Mouse (Mus musculus) liver, embryonic 12.5 days (tissue): ENCODE data around the gene Raver2. TPM values are rescaled to one million over a fixed set of nuclear protein-coding genes. Genes with fewer than 3 reads are reported as not detected.
A peak's percentile ranks its signal among the peaks of the same experiment; 100 is the strongest.
"Not testable (repeated sequence)": the region's sequence is repeated elsewhere in the genome, so short reads cannot be mapped to it uniquely, and the experiment has no call there.

ENCODE experiments used
- ATAC-seq: fragments of 200-750 bp; cut with Nextera tagmentation; 2 replicates; pipeline ENCODE4 v1.8.0; 2017; ENCODE audit warnings: moderate number of reproducible peaks, mild to moderate bottlenecking, moderate library complexity
- H3K27ac ChIP-seq: fragments of 300-500 bp; sonication (generic); 2 replicates; pipeline ENCODE4 v1.5.1; 2016; ENCODE audit warnings: mild to moderate bottlenecking
- H3K27me3 ChIP-seq: fragments of 300-500 bp; sonication (generic); replicated peaks from 2 replicates; pipeline ENCODE4 v1.6.1; 2016; ENCODE audit warnings: mild to moderate bottlenecking, moderate library complexity
- H3K36me3 ChIP-seq: fragments of 300-500 bp; sonication (generic); 2 replicates; pipeline ENCODE4 v1.6.1; 2016; ENCODE audit warnings: mild to moderate bottlenecking, moderate library complexity
- H3K4me1 ChIP-seq: fragments of 300-500 bp; sonication (generic); 2 replicates; pipeline ENCODE4 v1.6.1; 2016
- H3K4me2 ChIP-seq: fragments of 300-500 bp; sonication (generic); 2 replicates; pipeline ENCODE4 v1.6.1; 2016; ENCODE audit warnings: mild to moderate bottlenecking, moderate library complexity
- H3K4me3 ChIP-seq: fragments of 300-500 bp; sonication (generic); 2 replicates; pipeline ENCODE4 v1.5.1; 2016; ENCODE audit warnings: mild to moderate bottlenecking, moderate library complexity
- H3K9ac ChIP-seq: fragments of 300-500 bp; sonication (generic); 2 replicates; pipeline ENCODE4 v1.6.1; 2016; ENCODE audit warnings: mild to moderate bottlenecking, moderate library complexity
- H3K9me3 ChIP-seq: fragments of 300-500 bp; sonication (generic); replicated peaks from 2 replicates; pipeline ENCODE4 v1.6.1; 2016; ENCODE audit warnings: mild to moderate bottlenecking, moderate library complexity
- WGBS: fragments of 180-500 bp; shearing (Covaris S2); methylation state at CpG from one replicate; pipeline ENCODE4 v1.1.7; 2016; ENCODE audit not compliant: insufficient replicate concordance; 5-methylcytosine and 5-hydroxymethylcytosine counted together
- polyA plus RNA-seq: library from polyadenylated mRNA; unstranded; fragments of >200 nt; fragmentation: Nextera tagmentation; extraction: Ambion mirVana; gene quantifications from 2 replicates; pipeline ENCODE4 v1.2.1, GENCODE M21; 2016

Raver2 gene
- polyA plus RNA-seq, 1 experiment from 2014 or later, result 0.95 TPM

DNA sequence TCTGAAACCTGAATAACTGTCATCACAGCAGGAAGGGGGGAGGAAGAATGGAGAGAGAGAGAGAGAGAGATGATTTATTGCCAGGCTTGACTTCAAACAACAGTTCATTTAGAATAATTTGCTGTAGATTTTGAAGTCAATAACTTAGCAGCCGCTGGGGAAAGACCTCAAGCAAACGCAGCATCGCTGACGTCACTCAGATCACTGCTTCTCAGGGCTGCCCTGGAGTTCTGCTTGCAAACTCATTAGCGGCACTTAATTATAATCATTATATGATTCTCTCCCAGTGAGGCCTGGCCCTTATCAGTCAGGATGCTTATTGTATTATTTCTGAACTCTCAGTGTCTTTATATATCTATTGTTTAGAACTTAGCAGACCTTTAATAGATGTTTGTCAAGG lies 2.4 kb upstream of the Raver2 start:
- Histone ChIP-seq H3K4me3 (no peak overlapping the region), H3K4me2 (no peak overlapping the region), H3K9me3 (0 out of 2 replicates have a peak, but pooled peaks cover 2% of the 10 kb centered on the region), H3K36me3 (no peaks in the 10 kb centered on the region), H3K4me1 (peaks cover 10% of the 10 kb centered on the region; the same call in 1 of the 2 replicates), H3K27ac (no peak overlapping the region), H3K27me3 (peaks cover 47% of the 10 kb centered on the region), H3K9ac (no peak overlapping the region)
- 44% methylated on average over 5 of the region's 5 CpGs for WGBS
- ATAC-seq, result no peak

GRCm38 (mm10) chr4:101069154-101069971 lies 580 bp downstream of the Raver2 start:
- H3K4me1 ChIP-seq, result peaks cover 10% of the 10 kb centered on the region; the same call in 1 of the 2 replicates
- H3K4me3 ChIP-seq, result peak overlapping the region; percentile 66
- H3K4me2 ChIP-seq, result peak overlapping the region; percentile 93
- 3% methylated on average over 55 of the region's 55 CpGs for WGBS
- H3K36me3 ChIP-seq, result no peaks in the 10 kb centered on the region
- H3K9me3 ChIP-seq, result no peaks in the 10 kb centered on the region
- no peak for ATAC-seq
- H3K27me3 ChIP-seq, result peaks cover 63% of the 10 kb centered on the region
- peak overlapping the region; percentile 61 for H3K9ac ChIP-seq
- no peak overlapping the region for H3K27ac ChIP-seq

DNA sequence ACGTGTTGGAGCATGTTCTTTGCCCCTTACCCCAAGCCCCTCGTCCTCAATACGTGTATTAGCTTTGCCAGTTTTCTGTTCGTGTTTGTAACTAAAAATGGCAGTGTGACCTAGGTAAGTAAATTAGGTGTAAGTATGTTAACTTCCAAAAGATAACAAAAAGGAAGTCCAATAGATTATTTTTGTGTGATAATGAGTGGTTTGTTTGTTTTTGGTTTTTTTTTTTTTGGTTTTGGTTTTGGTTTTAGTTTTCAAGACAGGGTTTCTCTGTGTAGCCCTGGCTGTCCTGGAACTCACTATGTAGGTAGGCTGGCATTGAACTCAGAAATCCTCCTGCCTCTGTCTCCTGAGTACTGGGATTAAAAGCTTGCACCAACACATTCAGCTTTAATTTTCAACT lies 2.8 kb downstream of the Raver2 start:
- no peak overlapping the region for H3K27ac ChIP-seq
- no peak for ATAC-seq
- no peak overlapping the region for H3K4me2 ChIP-seq
- H3K9ac ChIP-seq, result no peak overlapping the region
- WGBS, result 59% methylated on average over 4 of the region's 4 CpGs
- peaks cover 60% of the 10 kb centered on the region for H3K27me3 ChIP-seq
- no peak overlapping the region for H3K4me3 ChIP-seq
- no peaks in the 10 kb centered on the region for H3K9me3 ChIP-seq
- no peaks in the 10 kb centered on the region for H3K36me3 ChIP-seq
- peaks cover 10% of the 10 kb centered on the region; the same call in 1 of the 2 replicates for H3K4me1 ChIP-seq

DNA sequence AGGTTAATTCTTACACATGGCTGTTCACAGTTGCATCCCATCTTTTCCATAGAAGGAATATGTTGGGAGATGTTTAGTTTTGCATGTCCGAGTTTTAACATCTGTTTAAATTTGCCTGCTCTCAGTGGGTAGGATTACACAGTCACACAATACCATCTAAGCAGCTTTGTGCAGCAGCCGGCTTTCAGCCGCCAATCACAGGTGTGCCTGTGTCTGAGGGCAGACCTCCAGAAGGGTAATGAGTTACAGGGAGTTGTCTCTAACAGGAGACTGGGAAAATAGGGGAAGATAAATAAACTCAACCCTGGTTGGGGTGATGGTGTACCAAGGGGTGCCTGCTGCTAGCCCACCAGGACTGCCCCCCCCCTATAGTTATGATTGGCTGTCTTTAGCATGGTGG lies 7.6 kb downstream of the Raver2 start:
- Histone ChIP-seq H3K4me3 (no peak overlapping the region), H3K27me3 (peaks cover 19% of the 10 kb centered on the region), H3K9ac (no peak overlapping the region), H3K4me1 (peaks cover 22% of the 10 kb centered on the region), H3K36me3 (no peaks in the 10 kb centered on the region), H3K9me3 (no peaks in the 10 kb centered on the region), H3K27ac (no peak overlapping the region), H3K4me2 (no peak overlapping the region)
- ATAC-seq, result no peak
- WGBS, result 58% methylated on average over 3 of the region's 3 CpGs

GRCm38 (mm10) chr4:101080016-101080415 lies 11.2 kb downstream of the Raver2 start:
- no peaks in the 10 kb centered on the region for H3K36me3 ChIP-seq
- no peak overlapping the region for H3K4me3 ChIP-seq
- H3K9me3 ChIP-seq, result no peaks in the 10 kb centered on the region
- peak; percentile 60; the same call in 1 of the 2 replicates for ATAC-seq
- H3K9ac ChIP-seq, result no peak overlapping the region
- no peak overlapping the region for H3K4me2 ChIP-seq
- H3K27ac ChIP-seq, result no peak overlapping the region
- WGBS, result 5% methylated on average over 3 of the region's 3 CpGs
- peaks cover 23% of the 10 kb centered on the region for H3K4me1 ChIP-seq
- 0 out of 2 replicates have a peak, but pooled peaks cover 3% of the 10 kb centered on the region for H3K27me3 ChIP-seq

- no peak for ATAC-seq
- Histone ChIP-seq H3K27me3 (0 out of 2 replicates have a peak, but pooled peaks cover under 1% of the 10 kb centered on the region), H3K4me3 (no peak overlapping the region)
Measured at GRCm38 (mm10) chr4:101082176-101082888, 13.5 kb downstream of the Raver2 start.

GRCm38 (mm10) chr4:101084863-101085262 lies 16.1 kb downstream of the Raver2 start:
- WGBS, result 61% methylated on average over 4 of the region's 4 CpGs
- no peaks in the 10 kb centered on the region for H3K9me3 ChIP-seq
- ATAC-seq, result no peak
- no peaks in the 10 kb centered on the region for H3K27me3 ChIP-seq
- no peak overlapping the region for H3K4me3 ChIP-seq
- H3K9ac ChIP-seq, result no peak overlapping the region
- H3K4me1 ChIP-seq, result peaks cover 17% of the 10 kb centered on the region
- H3K4me2 ChIP-seq, result no peak overlapping the region
- H3K27ac ChIP-seq, result no peak overlapping the region
- no peaks in the 10 kb centered on the region for H3K36me3 ChIP-seq

More at GRCm38 (mm10) chr4:101082176-101082888, 13.5 kb downstream of the Raver2 start:
- Histone ChIP-seq H3K36me3 (no peaks in the 10 kb centered on the region), H3K4me2 (no peak overlapping the region), H3K4me1 (peaks cover 23% of the 10 kb centered on the region), H3K27ac (no peak overlapping the region), H3K9me3 (no peaks in the 10 kb centered on the region), H3K9ac (no peak overlapping the region)
- 65% methylated on average over 17 of the region's 17 CpGs for WGBS

DNA sequence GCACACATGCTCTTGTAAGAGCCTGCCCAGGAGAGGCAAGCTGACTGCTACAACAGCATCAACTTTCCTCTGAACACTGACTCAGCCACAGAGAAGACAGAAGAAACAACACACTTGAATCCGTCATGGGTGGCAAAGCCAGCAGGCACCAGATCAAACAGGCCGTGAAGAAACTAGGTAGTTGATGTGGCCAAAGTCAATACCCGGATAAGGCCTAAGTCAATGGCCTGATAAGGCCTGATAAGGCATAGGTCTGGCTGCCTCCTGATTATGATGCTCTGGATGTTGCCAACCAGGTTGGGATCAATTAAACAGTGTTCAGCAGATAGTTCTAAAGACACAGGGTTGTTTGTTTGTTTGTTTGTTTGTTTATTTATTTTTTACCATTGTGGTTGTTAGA lies 17.3 kb downstream of the Raver2 start:
- no peak for ATAC-seq
- no peaks in the 10 kb centered on the region for H3K27me3 ChIP-seq
- WGBS, result 51% methylated on average over 3 of the region's 3 CpGs

DNA sequence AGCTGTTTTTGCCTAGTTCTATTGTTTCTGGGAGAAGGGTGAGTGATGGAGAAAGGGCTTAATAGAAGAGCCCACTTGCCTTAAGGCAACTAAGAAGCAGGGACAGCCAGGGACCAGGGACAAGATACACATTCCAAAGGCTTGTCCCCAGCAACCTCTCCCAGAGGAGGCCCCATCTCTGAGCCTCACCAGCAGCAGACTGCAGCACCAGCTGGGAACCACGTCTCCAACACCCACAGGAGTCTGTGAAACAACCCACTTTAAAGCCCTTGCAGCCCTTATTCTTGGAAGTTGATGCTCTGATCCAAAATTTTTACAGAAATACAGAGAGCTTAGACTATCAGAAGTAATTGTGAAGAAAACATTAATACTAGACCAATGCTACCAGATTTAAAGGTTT lies 18.9 kb downstream of the Raver2 start:
- WGBS, result 31% methylated on average over 1 of the region's 1 CpGs
- H3K4me1 ChIP-seq, result no peaks in the 10 kb centered on the region
- ATAC-seq, result no peak
- no peaks in the 10 kb centered on the region for H3K36me3 ChIP-seq
- no peak overlapping the region for H3K9ac ChIP-seq
- no peak overlapping the region for H3K4me3 ChIP-seq
- no peaks in the 10 kb centered on the region for H3K27me3 ChIP-seq
- H3K9me3 ChIP-seq, result no peaks in the 10 kb centered on the region
- H3K4me2 ChIP-seq, result no peak overlapping the region
- no peak overlapping the region for H3K27ac ChIP-seq

More for the DNA sequence above, 17.3 kb downstream of the Raver2 start:
- Histone ChIP-seq H3K9me3 (no peaks in the 10 kb centered on the region), H3K4me2 (no peak overlapping the region), H3K4me1 (peaks cover 5% of the 10 kb centered on the region; the same call in 1 of the 2 replicates), H3K4me3 (no peak overlapping the region), H3K27ac (no peak overlapping the region), H3K9ac (no peak overlapping the region), H3K36me3 (no peaks in the 10 kb centered on the region)

DNA sequence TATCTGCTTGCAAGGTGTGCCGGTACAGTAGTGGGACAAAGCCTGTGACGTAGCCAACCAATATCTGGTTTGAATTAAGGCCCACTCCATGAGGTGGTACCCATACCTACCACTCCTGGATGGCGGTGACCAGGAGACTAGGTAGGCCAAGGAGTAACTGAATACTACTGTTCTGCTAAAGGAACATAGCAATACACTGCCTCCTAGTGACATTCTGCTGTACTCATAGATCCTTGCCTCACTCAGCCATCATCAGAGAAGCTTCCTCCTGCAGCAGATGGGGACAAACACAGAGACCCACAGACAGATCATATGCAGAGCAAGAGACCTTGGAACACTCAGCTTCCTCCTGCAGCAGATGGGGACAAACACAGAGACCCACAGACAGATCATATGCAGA lies 21.8 kb downstream of the Raver2 start:
- H3K36me3 ChIP-seq, H3K4me1 ChIP-seq, H3K4me2 ChIP-seq, H3K9ac ChIP-seq, ATAC-seq, H3K27ac ChIP-seq, H3K27me3 ChIP-seq, H3K4me3 ChIP-seq, H3K9me3 ChIP-seq: not testable (repeated sequence)
- WGBS, result 79% methylated on average over 3 of the region's 3 CpGs

- Histone ChIP-seq H3K27me3 (no peaks in the 10 kb centered on the region), H3K4me1 (no peaks in the 10 kb centered on the region), H3K36me3 (no peaks in the 10 kb centered on the region), H3K4me2 (no peak overlapping the region), H3K4me3 (no peak overlapping the region), H3K9ac (no peak overlapping the region), H3K9me3 (no peaks in the 10 kb centered on the region), H3K27ac (no peak overlapping the region)
- 64% methylated on average over 10 of the region's 10 CpGs for WGBS
- no peak for ATAC-seq
Measured at GRCm38 (mm10) chr4:101093292-101093691, 24.5 kb downstream of the Raver2 start.

DNA sequence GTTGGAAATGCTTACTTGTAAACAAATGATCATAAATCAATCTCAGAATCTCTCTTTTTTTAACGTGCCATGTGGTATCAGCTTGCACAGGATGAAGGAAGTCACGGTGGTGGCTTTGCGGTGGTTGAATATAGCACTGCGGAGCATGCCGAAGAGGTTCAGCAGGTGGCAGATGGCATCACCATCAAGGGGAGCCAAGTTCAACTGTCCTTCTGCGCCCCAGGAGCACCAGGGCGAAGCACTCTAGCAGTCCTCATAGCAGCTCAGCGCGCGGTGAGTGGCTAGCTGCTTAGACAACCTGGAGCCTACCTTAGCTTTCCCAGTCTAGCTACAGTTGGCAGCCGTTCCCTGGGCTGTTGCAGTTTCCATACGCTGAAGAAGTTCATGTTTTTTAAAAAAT lies 38.3 kb downstream of the Raver2 start:
- Histone ChIP-seq H3K9ac (no peak overlapping the region), H3K4me3 (no peak overlapping the region), H3K4me1 (no peaks in the 10 kb centered on the region), H3K9me3 (no peaks in the 10 kb centered on the region), H3K36me3 (no peaks in the 10 kb centered on the region), H3K27me3 (no peaks in the 10 kb centered on the region), H3K27ac (no peak overlapping the region), H3K4me2 (no peak overlapping the region)
- WGBS, result 71% methylated on average over 12 of the region's 12 CpGs
- no peak for ATAC-seq
